Mouse (Mus musculus) urinary bladder, adult 18-20 months (tissue): Measurements from ENCODE around the gene Scarb1.

ENCODE experiments used
- DNase-seq, 2 experiments: peaks; one replicate each; pipeline ENCODE4 v3.0.0; 2022; ENCODE audit warnings: low spot score in 2 of 2, mixed read lengths in 2 of 2

Gene Scarb1

GRCm38 (mm10) chr5:125364851-125365429 lies 24.0 kb upstream of the Scarb1 start:
- DNase-seq: no peak

- DNase-seq: no peak
Observed at GRCm38 (mm10) chr5:125363894-125364293, 23.0 kb upstream of the Scarb1 start.

- DNase-seq: no peak
Observed at GRCm38 (mm10) chr5:125360981-125361510, 20.2 kb upstream of the Scarb1 start.

GRCm38 (mm10) chr5:125360566-125360965 lies 19.7 kb upstream of the Scarb1 start:
- no peak for DNase-seq

GRCm38 (mm10) chr5:125358270-125358608 lies 17.3 kb upstream of the Scarb1 start:
- DNase-seq: no peak

GRCm38 (mm10) chr5:125357543-125358269 lies 16.8 kb upstream of the Scarb1 start:
- no peak for DNase-seq

- no peak for DNase-seq
Observed at GRCm38 (mm10) chr5:125355650-125356049, 14.8 kb upstream of the Scarb1 start.

GRCm38 (mm10) chr5:125354885-125355492 lies 14.1 kb upstream of the Scarb1 start:
- DNase-seq: no peak

- DNase-seq: no peak
Observed at GRCm38 (mm10) chr5:125352781-125353294, 11.9 kb upstream of the Scarb1 start.

- DNase-seq: no peak
Observed at GRCm38 (mm10) chr5:125351939-125352338, 11.0 kb upstream of the Scarb1 start.

- DNase-seq: no peak
Observed at GRCm38 (mm10) chr5:125351057-125351456, 10.2 kb upstream of the Scarb1 start.

GRCm38 (mm10) chr5:125349391-125349790 lies 8.5 kb upstream of the Scarb1 start:
- no peak for DNase-seq

GRCm38 (mm10) chr5:125348487-125348886 lies 7.6 kb upstream of the Scarb1 start:
- peak in 1 of 2 experiments; percentile 25 for DNase-seq

GRCm38 (mm10) chr5:125348067-125348466 lies 7.2 kb upstream of the Scarb1 start:
- no peak for DNase-seq

- no peak for DNase-seq
Observed at GRCm38 (mm10) chr5:125344296-125344695, 3.4 kb upstream of the Scarb1 start.

GRCm38 (mm10) chr5:125341459-125342090 lies 681 bp upstream of the Scarb1 start:
- no peak for DNase-seq

GRCm38 (mm10) chr5:125339851-125340531 lies 903 bp downstream of the Scarb1 start:
- DNase-seq: no peak

- DNase-seq: no peak
Observed at GRCm38 (mm10) chr5:125339108-125339751, 1.7 kb downstream of the Scarb1 start.

- DNase-seq: no peak
Observed at GRCm38 (mm10) chr5:125337526-125337925, 3.4 kb downstream of the Scarb1 start.

- DNase-seq: peak in 1 of 2 experiments; percentile 13
Observed at GRCm38 (mm10) chr5:125337012-125337411, 3.9 kb downstream of the Scarb1 start.

GRCm38 (mm10) chr5:125333009-125333408 lies 7.9 kb downstream of the Scarb1 start:
- no peak for DNase-seq
